Mouse (Mus musculus) gastrocnemius, postnatal 25 days (tissue): Measurements from ENCODE around the gene Snrpa. TPM values are rescaled to one million over a fixed set of nuclear protein-coding genes. Genes with fewer than 3 reads are reported as not detected.
A peak's percentile ranks its signal among the peaks of the same experiment; 100 is the strongest.

Experiments used
- DNase-seq: peaks from one replicate; pipeline ENCODE4 v3.0.0; 2022
- total RNA-seq, 2 experiments: library from RNA; stranded (reverse); gene quantifications; 1 replicate in 1 of 2; 2 replicates in 1 of 2; pipeline ENCODE4 v1.2.3; 2021

Snrpa gene
- total RNA-seq, 2 experiments from 2014 or later = 31.4 to 31.8 TPM

DNA sequence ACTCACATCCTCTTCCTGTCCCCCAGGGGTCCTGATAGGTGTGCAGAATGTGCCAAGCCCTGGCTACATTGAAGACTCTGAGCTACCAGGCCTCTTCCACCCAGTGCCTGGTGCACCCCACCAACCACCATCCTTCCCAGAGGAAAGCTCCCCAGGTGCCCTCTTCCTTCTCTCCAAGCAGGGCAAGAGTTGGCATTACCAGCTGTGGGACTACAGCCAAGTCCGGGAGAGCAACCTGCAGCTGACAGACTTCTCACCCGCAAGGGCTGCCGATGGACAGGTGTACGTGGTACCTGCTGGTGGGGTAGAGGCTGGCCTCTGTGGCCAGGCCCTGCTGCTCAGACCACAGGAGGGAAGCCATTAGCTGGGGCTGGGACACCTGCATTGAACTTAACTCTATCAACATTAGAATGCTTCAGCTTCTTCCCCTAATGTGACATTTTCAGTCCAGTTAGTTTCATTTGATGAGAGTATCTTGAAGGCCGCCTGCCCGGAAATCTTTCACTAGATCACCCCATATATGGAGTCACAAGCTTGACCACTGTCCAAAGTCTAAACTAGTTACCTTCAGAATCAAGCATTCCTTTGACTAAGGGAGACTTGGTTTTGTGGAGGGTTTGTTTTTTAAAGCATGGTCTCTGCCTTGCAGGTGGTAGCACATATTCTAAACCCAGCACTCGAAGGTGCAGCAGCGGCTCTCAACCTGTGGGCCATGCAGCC, 7.8 kb upstream of the Snrpa start:
- DNase-seq = no peak

DNA sequence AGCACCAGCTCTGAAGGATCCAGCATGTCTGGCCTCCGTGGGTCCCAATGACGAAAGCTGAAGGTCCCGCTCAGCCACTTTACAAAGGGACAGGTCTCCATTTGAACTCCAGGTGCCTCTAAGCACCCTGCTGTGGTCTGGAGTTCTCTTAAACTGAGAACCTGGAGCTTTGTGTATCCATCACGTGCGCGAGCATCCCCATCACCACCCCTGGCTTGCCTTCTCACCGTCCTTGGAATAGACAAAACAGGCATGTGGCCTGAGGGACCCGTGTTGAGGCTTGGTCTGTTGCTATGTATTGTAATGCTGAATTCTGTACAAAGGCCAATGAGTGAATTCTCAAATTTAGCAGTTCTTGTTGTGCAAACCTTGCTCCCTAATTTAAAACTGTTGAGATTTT, 2.7 kb upstream of the Snrpa start:
- DNase-seq = no peak

DNA sequence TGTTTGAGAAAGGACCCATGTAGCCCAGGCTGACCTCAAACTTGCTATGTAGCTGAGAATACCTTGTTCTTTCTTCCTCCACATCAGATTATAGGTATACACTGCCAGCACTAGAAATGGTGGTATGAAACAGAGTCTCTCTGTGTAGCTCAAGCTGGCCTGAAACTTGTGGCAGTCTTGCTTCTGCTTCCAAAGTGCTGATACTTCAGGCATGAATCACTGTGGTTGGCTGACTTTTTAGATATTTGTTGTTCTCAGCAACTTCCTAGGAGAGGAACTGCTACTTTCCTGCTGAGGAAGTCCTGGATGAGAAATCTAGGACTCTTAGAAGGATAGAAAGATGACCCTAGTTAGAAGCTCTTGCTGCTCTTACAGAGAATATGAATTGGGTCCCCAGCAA, 2.3 kb upstream of the Snrpa start:
- no peak for DNase-seq

GRCm38 (mm10) chr7:27197634-27198033, 1.6 kb upstream of the Snrpa start:
- no peak for DNase-seq

DNA sequence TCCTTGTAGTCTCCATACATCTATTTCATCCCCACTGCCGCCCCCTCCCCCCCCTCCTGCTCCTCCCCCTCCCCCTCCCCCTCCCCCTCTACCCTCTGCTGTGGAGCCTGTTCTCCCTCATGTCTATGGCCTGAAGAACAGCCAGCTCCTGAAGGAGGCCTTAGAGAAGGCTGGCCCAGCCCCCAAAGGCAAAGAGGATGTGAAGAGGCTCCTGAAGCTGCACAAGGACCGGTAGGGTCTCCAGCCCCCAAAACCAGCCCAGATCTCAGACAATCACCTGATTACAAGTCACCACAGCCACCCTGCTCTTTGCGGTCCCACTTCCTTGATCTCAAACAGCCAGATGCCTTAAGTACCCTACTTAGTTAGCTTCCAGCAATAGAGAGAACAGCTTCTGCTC, 1.1 kb upstream of the Snrpa start:
- no peak for DNase-seq

GRCm38 (mm10) chr7:27193731-27194130, 2.3 kb downstream of the Snrpa start:
- DNase-seq = no peak

GRCm38 (mm10) chr7:27192434-27192833, 3.6 kb downstream of the Snrpa start:
- DNase-seq = no peak

GRCm38 (mm10) chr7:27189271-27189931, 6.7 kb downstream of the Snrpa start:
- DNase-seq = no peak

- no peak for DNase-seq
Measured at GRCm38 (mm10) chr7:27185986-27186385, 10.1 kb downstream of the Snrpa start.

DNA sequence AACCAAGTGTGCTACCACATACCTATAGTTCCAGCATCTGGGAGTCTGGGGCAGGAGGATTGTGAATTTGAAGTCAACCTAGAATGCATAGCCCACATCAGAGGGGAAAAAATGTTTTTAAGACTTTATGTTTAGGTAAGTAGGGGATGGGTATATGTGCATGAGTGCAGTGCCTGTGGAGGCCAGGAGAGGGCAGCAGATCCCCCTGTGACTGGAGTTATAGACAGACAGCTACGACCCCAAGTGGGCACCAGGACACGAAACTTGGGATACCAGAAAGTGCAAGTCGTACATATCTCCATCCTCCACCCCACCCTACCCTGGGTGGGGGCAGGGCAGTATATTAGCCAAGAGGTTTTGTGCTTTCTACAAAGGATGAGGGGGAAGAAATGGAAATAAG, 11.1 kb downstream of the Snrpa start:
- no peak for DNase-seq

- DNase-seq = no peak
Measured at GRCm38 (mm10) chr7:27182498-27182897, 13.6 kb downstream of the Snrpa start.

DNA sequence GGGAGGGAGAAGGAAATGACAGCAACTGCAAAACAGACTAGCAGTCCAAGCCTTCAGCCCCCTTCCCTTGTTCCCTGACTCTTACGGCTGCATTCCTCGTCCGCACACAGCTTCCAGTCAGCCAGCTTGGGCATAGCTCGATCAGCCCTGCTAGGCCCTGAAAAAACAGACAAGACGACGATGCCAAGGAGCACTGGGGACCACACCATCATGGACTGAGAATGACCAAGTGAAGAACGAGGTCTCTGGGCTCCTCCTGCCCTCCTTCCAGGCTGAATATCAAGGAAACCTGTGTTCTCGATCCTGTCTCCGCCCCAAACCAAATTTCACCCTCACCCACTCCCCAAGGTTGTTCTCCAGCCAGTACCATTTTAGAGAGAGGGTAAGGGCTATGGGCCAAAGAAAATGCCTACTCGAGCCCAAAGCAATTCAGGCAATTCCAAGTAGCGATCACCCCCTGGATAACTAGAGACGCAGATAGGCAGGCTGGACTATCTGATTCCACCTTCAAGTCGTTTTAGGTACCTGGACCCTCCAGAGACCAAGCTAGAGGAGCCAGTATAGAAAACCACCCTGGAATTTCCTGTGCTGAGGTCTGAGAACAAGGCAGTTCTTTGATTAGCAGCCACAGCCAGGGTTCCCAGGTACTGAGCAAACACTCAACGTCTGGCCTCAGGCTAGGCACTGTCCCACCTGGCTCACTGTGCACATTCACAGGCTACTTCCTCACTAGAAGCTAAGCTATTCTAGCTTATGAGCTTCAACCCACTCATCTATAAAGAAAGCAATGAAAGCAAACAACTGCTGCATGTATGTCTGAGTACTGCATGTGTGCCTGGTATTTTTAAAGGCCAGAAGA, 15.0 kb downstream of the Snrpa start, which contains the start of the genes Gm21983 and Mia:
Gm21983 (minus strand) TSS at position 250 of the 859 bp plus-strand sequence.
Mia (minus strand) TSS at position 321 of the 859 bp plus-strand sequence.
- DNase-seq = no peak

- peak; percentile 62 for DNase-seq
Measured at GRCm38 (mm10) chr7:27180036-27180435, 16.0 kb downstream of the Snrpa start.

DNA sequence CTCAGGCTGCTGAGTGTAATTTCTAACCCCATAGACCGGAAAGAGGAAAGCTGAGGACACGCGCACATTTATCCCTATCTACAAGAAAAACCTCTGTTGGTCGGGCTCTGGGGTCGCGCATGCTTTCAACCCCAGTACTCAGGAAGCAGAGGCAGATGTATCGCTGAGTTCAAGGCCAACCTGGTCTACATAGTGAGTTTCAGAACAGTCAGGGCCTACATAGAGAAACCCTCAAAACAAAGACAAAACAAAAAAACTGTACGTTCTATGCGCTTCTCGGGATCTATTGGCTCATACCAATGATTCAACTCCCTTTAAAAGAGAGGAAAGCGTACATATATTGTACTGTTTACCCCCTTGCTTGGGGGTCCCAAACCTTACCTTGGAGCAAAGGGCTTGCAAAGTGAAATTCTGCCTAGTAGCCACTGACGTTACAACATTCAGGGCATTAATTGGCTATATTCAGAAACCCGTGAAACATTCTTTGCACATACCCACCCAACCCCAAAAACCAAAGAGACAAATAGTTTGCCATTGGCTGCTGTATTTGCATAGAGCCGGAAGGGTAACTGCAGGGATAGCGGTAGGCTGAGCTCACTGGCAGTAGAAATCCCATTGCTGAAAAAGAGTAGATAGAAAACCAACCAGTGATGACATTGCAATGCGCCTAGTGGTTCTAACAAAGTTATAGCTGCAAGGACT, 16.7 kb downstream of the Snrpa start:
- DNase-seq = no peak

- DNase-seq = peak; percentile 100
Measured at GRCm38 (mm10) chr7:27178324-27179216, 17.5 kb downstream of the Snrpa start, which contains the start of gene Rab4b. Rab4b (minus strand) TSS chr7:27178896.

- no peak for DNase-seq
Measured at GRCm38 (mm10) chr7:27177942-27178323, 18.1 kb downstream of the Snrpa start.

GRCm38 (mm10) chr7:27174896-27175295, 21.2 kb downstream of the Snrpa start:
- no peak for DNase-seq

DNA sequence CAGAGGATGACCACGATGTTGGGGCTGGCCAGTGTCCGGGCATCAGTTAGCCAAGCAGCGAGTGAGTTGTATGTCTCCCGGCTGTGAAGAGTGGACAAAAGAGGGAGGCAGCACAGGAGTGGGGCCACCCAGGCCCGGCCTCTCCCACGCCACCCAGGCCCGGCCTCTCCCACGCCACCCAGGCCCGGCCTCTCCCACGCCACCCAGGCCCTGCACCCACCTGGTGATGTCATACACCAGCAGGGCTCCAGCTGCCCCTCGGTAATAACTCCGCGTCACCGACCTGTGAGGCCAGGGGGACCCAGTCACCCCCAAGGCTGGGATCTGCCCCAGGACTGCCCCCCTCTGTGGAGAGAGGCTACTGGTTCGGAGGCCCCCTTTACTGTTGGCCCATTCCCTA, 21.6 kb downstream of the Snrpa start:
- no peak for DNase-seq

GRCm38 (mm10) chr7:27170981-27171380, 25.1 kb downstream of the Snrpa start:
- DNase-seq = no peak

DNA sequence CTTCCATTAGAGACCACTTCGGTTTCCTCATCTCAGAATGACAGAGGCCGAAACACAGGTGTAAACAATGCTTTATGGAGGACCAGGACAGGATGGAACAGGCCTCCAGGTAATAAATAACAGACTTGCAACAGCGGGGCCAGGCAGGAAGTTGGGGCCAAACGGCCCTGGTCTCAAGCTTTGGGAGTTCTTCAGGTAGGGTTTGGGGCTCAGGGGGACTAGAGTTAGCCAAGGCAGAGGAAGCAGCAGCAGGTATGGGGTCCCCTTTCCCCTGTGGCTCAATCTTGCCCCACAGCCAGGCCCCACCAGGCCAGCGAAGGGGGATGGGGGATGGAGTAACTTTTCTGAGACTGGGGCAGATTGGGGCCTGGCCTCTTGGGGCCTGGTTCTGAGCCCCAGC, 27.7 kb downstream of the Snrpa start:
- DNase-seq = no peak

DNA sequence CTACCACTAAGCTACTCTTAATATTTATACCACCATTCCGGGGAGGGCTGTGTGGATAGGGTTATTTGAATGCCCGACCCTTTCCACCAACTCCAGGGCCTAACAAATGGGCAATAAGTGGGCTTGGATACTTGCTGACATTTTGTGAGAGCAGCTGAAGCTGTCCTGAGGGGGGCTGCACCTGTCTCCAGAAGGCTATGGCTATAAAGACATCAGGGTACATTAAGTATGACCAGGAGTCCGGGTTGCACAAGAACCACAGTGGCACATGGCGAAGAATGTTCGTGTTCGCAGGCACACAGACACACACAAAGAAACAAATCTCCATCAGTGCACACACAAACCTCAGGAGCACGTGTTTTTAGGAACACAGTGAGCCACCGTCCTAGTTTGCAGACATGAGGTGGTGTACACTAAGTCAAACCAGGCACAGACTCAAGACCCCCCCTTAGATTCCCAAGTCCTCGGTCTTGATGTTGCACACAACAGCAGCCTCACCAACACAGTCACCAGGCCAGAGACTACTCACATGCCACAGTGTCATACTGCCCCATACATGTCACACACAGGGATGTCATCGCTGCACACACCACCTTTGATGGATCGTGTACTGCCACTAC, 28.5 kb downstream of the Snrpa start:
- DNase-seq = no peak
